Mouse (Mus musculus) stomach, postnatal 0 days (tissue): ENCODE measurements around the gene Fundc1. TPM values are rescaled to one million over a fixed set of nuclear protein-coding genes. Genes with fewer than 3 reads are reported as not detected.

ENCODE experiments used
- ATAC-seq: fragments of 200-750 bp; cut with Nextera tagmentation; 2 replicates; pipeline ENCODE4 v1.8.0; 2017; ENCODE audit not compliant: low FRiP score, low TSS enrichment
- DNase-seq: peaks from one replicate; pipeline ENCODE4 v3.0.0-alpha.2; 2016; ENCODE audit warnings: low spot score
- H3K27ac ChIP-seq: fragments of 300-500 bp; sonication (generic); replicated peaks from 2 replicates; pipeline ENCODE4 v1.5.1; 2014; ENCODE audit warnings: mild to moderate bottlenecking, control low read depth
- H3K27me3 ChIP-seq: fragments of 300-500 bp; sonication (generic); 2 replicates; pipeline ENCODE4 v1.6.1; 2014; ENCODE audit warnings: low read length; ENCODE audit not compliant: control insufficient read depth, insufficient read depth
- H3K36me3 ChIP-seq: fragments of 300-500 bp; sonication (generic); 2 replicates; pipeline ENCODE4 v1.6.1; 2014; ENCODE audit warnings: low read length, mixed read lengths; ENCODE audit not compliant: control insufficient read depth, insufficient read depth
- H3K4me1 ChIP-seq: fragments of 300-500 bp; sonication (generic); replicated peaks from 2 replicates; pipeline ENCODE4 v1.6.1; 2014; ENCODE audit warnings: antibody characterized with exemption; ENCODE audit not compliant: control insufficient read depth, insufficient read depth
- H3K4me2 ChIP-seq: fragments of 300-500 bp; sonication (generic); replicated peaks from 2 replicates; pipeline ENCODE4 v1.6.1; 2014; ENCODE audit warnings: low read depth, mild to moderate bottlenecking, control low read depth, moderate library complexity
- H3K4me3 ChIP-seq: fragments of 300-500 bp; sonication (generic); 2 replicates; pipeline ENCODE4 v1.5.1; 2014; ENCODE audit warnings: low read depth, low read length, control low read depth
- H3K9ac ChIP-seq: fragments of 300-500 bp; sonication (generic); 2 replicates; pipeline ENCODE4 v1.6.1; 2014; ENCODE audit warnings: mild to moderate bottlenecking, low read length, control low read depth, mixed read lengths
- H3K9me3 ChIP-seq: fragments of 300-500 bp; sonication (generic); 2 replicates; pipeline ENCODE4 v1.6.1; 2016; ENCODE audit warnings: low read length; ENCODE audit not compliant: control insufficient read depth
- CTCF ChIP-seq: IDR thresholded peaks from 2 replicates; pipeline ENCODE4 v1.5.1; 2016; ENCODE audit warnings: antibody characterized with exemption, low read depth, mild to moderate bottlenecking, moderate library complexity
- EP300 ChIP-seq: optimal IDR thresholded peaks from 2 replicates; pipeline ENCODE3; 2016; ENCODE audit warnings: antibody characterized with exemption
- WGBS: fragments of 180-500 bp; shearing (Covaris S2); extraction: QIAGEN DNeasy Blood & Tissue Kit; methylation state at CpG from one replicate; pipeline ENCODE4 v1.1.7; 2014; 5-methylcytosine and 5-hydroxymethylcytosine counted together
- polyA plus RNA-seq: library from polyadenylated mRNA; unstranded; fragments of >200 nt; fragmentation: Nextera tagmentation; extraction: Ambion mirVana; gene quantifications from 2 replicates; pipeline ENCODE4 v1.2.1, GENCODE M21; 2015

Gene Fundc1
- 37.4 and 39.5 TPM in 2 replicates for polyA plus RNA-seq

DNA sequence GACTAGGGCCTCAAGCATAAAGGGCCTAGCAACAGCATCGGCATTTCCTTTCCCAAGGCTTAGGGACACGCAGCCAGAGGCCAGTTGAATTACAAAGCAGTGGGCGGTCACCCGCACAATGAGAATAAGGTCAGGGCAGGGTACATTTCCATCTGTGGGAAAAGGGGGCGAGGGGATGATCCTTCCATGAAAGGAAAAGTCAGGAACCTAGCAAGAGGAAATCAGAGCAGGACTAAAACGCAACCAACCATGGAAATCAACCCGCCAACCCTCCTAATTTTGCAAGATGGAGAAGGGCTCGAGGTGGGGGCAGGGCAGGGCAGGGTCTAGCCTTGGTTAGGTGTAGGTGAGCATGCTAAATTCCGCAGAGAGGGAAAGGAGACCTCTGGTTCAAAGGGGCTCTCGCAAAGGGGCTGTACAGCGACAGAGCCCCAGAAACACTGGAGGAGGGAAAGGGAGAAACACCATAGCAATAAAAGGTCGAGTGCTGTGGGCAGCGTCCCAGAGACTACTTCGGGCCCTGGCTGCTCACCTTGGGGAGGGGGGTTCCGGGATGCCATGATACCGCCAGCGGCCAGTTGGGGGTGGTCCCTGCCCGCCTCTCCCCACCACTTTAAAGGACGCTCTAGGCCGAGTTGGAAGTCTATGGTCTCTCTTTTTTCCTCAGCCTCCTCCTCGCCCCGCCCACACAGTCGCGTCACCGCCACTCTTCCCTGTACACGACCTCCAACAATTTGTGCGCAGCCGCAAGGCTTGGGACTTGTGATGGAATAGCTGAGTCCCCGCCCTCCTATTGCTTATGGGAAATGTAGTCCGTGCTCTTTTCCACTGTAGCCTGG, at the start of gene Fundc1:
Gene Fundc1 (minus strand): TSS at position 705 of the 839 bp plus-strand sequence.
- Histone ChIP-seq H3K4me2 (peak within 1 kb of the TSS; percentile 53), H3K9ac (peak within 1 kb of the TSS; percentile 66), H3K4me3 (peak within 1 kb of the TSS; percentile 55), H3K36me3 (no peaks in the 10 kb centered on the region), H3K27me3 (no peaks in the 10 kb centered on the region), H3K4me1 (no peaks in the 10 kb centered on the region), H3K27ac (peak within 1 kb of the TSS; percentile 94), H3K9me3 (no peaks in the 10 kb centered on the region)
- DNase-seq, result peak; percentile 94
- WGBS, result 10% methylated on average over 28 of the region's 30 CpGs
- peak; percentile 98 for ATAC-seq
- TF ChIP-seq CTCF (peak; percentile 38; the same call in 1 of the 2 replicates), EP300 (no peak)

DNA sequence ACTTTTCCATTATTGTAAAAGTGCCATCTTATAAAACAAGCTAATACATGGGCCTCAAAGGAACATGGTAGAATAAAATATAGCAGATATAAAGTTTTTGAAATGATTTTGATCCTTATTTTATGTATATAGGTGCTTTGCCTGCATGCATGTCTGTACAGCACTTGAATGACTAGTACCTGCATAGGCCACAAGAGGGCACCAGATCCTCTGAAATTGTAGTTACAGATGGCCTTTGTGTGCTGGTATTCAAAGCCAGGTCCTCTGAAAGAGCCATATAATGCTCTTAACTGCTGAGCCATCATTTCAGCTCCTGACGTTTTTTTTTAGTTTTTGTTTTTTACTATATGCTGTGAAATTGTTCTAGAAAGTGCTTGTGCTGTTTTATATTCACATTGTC, 39.1 kb upstream of the Fundc1 start:
- Histone ChIP-seq H3K36me3 (no peaks in the 10 kb centered on the region), H3K4me1 (no peaks in the 10 kb centered on the region), H3K27me3 (no peaks in the 10 kb centered on the region), H3K9me3 (no peaks in the 10 kb centered on the region), H3K9ac (no peak overlapping the region), H3K4me2 (no peak overlapping the region), H3K27ac (no peak overlapping the region), H3K4me3 (no peak overlapping the region)
- WGBS, result 80% methylated on average over 1 of the region's 1 CpGs
- DNase-seq (no peak), ATAC-seq (no peak)
- TF ChIP-seq CTCF, result peak; percentile 16; the same call in 1 of the 2 replicates
- TF ChIP-seq EP300, result no peak

DNA sequence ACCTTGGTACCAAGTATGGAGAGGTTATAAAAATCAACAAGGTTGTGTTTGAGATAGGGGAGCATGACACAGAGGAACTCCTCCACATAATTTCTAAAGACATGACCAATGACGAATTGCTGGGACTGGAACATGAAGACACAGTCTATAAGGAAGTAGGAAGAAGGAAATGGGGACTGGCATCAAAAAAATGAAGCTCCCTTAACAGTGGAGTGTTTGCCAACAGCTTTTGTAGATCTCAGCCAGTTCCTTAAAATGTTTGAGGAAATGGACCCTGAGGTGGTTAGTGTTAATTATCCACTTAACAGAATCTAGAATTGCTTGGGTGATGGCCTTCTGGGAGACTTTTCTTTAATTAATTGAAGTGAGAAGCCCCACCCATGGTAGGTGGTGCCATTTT, 36.6 kb upstream of the Fundc1 start:
- H3K9me3 ChIP-seq, result no peaks in the 10 kb centered on the region
- WGBS, result 56% methylated on average over 1 of the region's 1 CpGs
- no peak overlapping the region for H3K4me3 ChIP-seq
- DNase-seq (no peak), ATAC-seq (no peak)
- H3K27ac ChIP-seq, result no peak overlapping the region
- no peak overlapping the region for H3K4me2 ChIP-seq
- no peaks in the 10 kb centered on the region for H3K36me3 ChIP-seq
- no peak overlapping the region for H3K9ac ChIP-seq
- no peaks in the 10 kb centered on the region for H3K27me3 ChIP-seq
- no peaks in the 10 kb centered on the region for H3K4me1 ChIP-seq
- TF ChIP-seq CTCF, result no peak

GRCm38 (mm10) chrX:17607668-17608067, 35.5 kb upstream of the Fundc1 start:
- no peak for ATAC-seq
- H3K4me3 ChIP-seq, result no peak overlapping the region
- no peaks in the 10 kb centered on the region for H3K9me3 ChIP-seq
- no peaks in the 10 kb centered on the region for H3K36me3 ChIP-seq
- no peaks in the 10 kb centered on the region for H3K4me1 ChIP-seq
- no peak overlapping the region for H3K27ac ChIP-seq
- H3K4me2 ChIP-seq, result no peak overlapping the region
- no peak overlapping the region for H3K9ac ChIP-seq
- TF ChIP-seq CTCF (no peak), EP300 (no peak)
- WGBS, result 77% methylated on average over 3 of the region's 3 CpGs
- DNase-seq, result no peak
- no peaks in the 10 kb centered on the region for H3K27me3 ChIP-seq

DNA sequence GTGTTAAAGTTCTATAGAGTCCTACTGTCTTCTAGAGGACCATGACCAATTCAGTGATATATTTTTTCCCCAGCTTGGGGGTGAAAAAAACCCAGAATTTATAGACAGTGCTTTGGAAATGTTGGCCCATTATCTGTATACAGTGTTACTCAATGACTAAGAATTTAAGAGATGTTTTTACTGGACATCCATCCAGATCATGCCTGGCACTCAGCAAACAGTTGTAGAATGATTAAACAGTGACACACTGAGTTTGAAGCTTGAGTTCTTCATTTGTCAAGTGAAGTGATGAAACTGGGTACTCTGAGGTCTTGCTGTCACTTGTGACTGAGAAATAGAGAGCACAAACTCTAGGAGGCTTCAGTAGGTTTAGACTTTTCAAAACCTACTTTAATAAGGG, 21.2 kb upstream of the Fundc1 start:
- no peaks in the 10 kb centered on the region for H3K4me1 ChIP-seq
- H3K9me3 ChIP-seq, result no peaks in the 10 kb centered on the region
- H3K27me3 ChIP-seq, result no peaks in the 10 kb centered on the region
- no peak for TF ChIP-seq EP300
- TF ChIP-seq CTCF, result no peak
- no peak overlapping the region for H3K4me3 ChIP-seq
- no peak overlapping the region for H3K4me2 ChIP-seq
- H3K36me3 ChIP-seq, result no peaks in the 10 kb centered on the region
- H3K27ac ChIP-seq, result no peak overlapping the region
- ATAC-seq, result no peak
- H3K9ac ChIP-seq, result no peak overlapping the region
- DNase-seq, result no peak

- DNase-seq, result peak; percentile 18
Observed at GRCm38 (mm10) chrX:17590745-17591144, 18.6 kb upstream of the Fundc1 start.

More at GRCm38 (mm10) chrX:17590745-17591144, 18.6 kb upstream of the Fundc1 start:
- TF ChIP-seq CTCF (no peak), EP300 (no peak)
- Histone ChIP-seq H3K4me1 (no peaks in the 10 kb centered on the region), H3K4me2 (no peak overlapping the region), H3K9ac (no peak overlapping the region), H3K27ac (no peak overlapping the region), H3K4me3 (no peak overlapping the region), H3K27me3 (no peaks in the 10 kb centered on the region), H3K9me3 (no peaks in the 10 kb centered on the region), H3K36me3 (no peaks in the 10 kb centered on the region)
- ATAC-seq, result peak; percentile 26; the same call in 1 of the 2 replicates
- WGBS, result 0% methylated on average over 1 of the region's 1 CpGs
